Mouse (Mus musculus): ENCODE measurements around the gene Cdh26.

- no peak for TF ChIP-seq CTCF (conservative IDR thresholded peaks at IDR 0.05; ENCODE audit: low read length)
- no peak for TF ChIP-seq NANOG (IDR thresholded peaks at IDR 0.05; ENCODE audit: borderline replicate concordance, low read length)
These were observed 13.9 kb upstream of the Cdh26 start for GRCm38 (mm10) chr2:178416427-178416826.
